19 mouse cellular contexts compared by ENCODE assay signal in the genomic region with DNA sequence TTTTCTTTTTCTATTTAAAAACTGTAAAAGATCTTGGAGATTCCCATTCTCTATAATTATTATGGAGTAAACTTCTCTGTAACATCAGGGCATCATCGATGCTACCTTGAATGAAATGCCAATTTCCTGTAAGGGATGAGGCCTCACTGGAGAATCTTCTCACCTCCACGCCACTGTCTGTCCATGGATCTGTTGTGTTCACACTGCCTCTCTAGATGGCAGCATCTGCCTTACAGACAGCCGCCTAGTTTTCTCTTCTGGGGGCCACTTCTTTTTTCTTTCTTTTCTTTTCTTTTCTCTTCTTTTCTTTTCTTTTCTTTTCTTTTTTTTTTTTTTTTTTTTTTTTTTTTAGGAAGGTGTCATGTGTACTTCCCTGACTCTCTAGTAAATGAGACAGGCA.
A peak's percentile ranks its signal among the peaks of the same experiment; 100 is the strongest.
DNase-seq lines count a peak whose midpoint lies in the region; ATAC-seq and TF ChIP-seq lines count a peak whose summit lies in the region.
"Had no signal": no experiment of that assay in that cellular context is flagged by ENCODE, and none has a peak within 500 bp of the region (broad histone marks: within the 10 kb centered on the region; RNA-seq: fewer than 3 reads in every experiment).

No protein-coding gene starts in this region.

- no peak overlapping the region for H3K27ac ChIP-seq in hindbrain, postnatal 0 days
- H3K27ac ChIP-seq in hindbrain, embryonic 12.5 days, result no peak overlapping the region
- H3K27ac ChIP-seq in kidney, embryonic 16.5 days (ENCODE audit: low read length), result no peak overlapping the region
- no peak overlapping the region for H3K27ac ChIP-seq in midbrain, embryonic 12.5 days (replicated peaks)
- H3K27ac ChIP-seq in midbrain, embryonic 16.5 days (ENCODE audit: low read length), result no peak overlapping the region
- H3K27ac ChIP-seq in cortical plate, adult 2 months (ENCODE audit: insufficient read depth, low read length), result no peak overlapping the region
- H3K27ac ChIP-seq: embryonic facial prominence, embryonic 10.5 days; hindbrain, embryonic 14.5 days; limb, embryonic 15.5 days; neural tube, embryonic 12.5 days had no signal

- no peaks in the 10 kb centered on the region for H3K27me3 ChIP-seq in hindbrain, postnatal 0 days (ENCODE audit: insufficient read depth, low read length)
- H3K27me3 ChIP-seq in hindbrain, embryonic 12.5 days, result no peaks in the 10 kb centered on the region
- H3K27me3 ChIP-seq in kidney, embryonic 16.5 days (ENCODE audit: insufficient read depth, low read length), result no peaks in the 10 kb centered on the region
- H3K27me3 ChIP-seq in midbrain, embryonic 12.5 days, result no peaks in the 10 kb centered on the region
- H3K27me3 ChIP-seq in midbrain, embryonic 16.5 days (ENCODE audit: control insufficient read depth, insufficient read depth, low read depth, low read length), result no peaks in the 10 kb centered on the region
- H3K27me3 ChIP-seq: heart, embryonic 12.5 days; limb, embryonic 15.5 days; megakaryocyte, embryonic 14.5 days; neural tube, embryonic 12.5 days had no signal

- no peak overlapping the region for H3K4me2 ChIP-seq in hindbrain, postnatal 0 days (ENCODE audit: low read depth, low read length)
- no peak overlapping the region for H3K4me2 ChIP-seq in hindbrain, embryonic 12.5 days (replicated peaks)
- H3K4me2 ChIP-seq in kidney, embryonic 16.5 days (replicated peaks; ENCODE audit: low read depth, low read length), result no peak overlapping the region
- H3K4me2 ChIP-seq in midbrain, embryonic 12.5 days (replicated peaks), result no peak overlapping the region
- no peak overlapping the region for H3K4me2 ChIP-seq in midbrain, embryonic 16.5 days (ENCODE audit: low read length)
- H3K4me2 ChIP-seq: heart, embryonic 12.5 days; hindbrain, embryonic 14.5 days; limb, embryonic 15.5 days; neural tube, embryonic 12.5 days had no signal

- H3K4me1 ChIP-seq in hindbrain, postnatal 0 days (ENCODE audit: insufficient read depth, low read length), result 0 out of 2 replicates have a peak, but pooled peaks cover 3% of the 10 kb centered on the region
- no peaks in the 10 kb centered on the region for H3K4me1 ChIP-seq in hindbrain, embryonic 12.5 days
- no peaks in the 10 kb centered on the region for H3K4me1 ChIP-seq in kidney, embryonic 16.5 days (ENCODE audit: insufficient read depth, low read length)
- H3K4me1 ChIP-seq in midbrain, embryonic 12.5 days, result 0 out of 2 replicates have a peak, but pooled peaks cover 4% of the 10 kb centered on the region
- no peaks in the 10 kb centered on the region for H3K4me1 ChIP-seq in midbrain, embryonic 16.5 days (ENCODE audit: control insufficient read depth, insufficient read depth, low read length)
- H3K4me1 ChIP-seq in cortical plate, adult 2 months (ENCODE audit: control insufficient read depth, insufficient read depth, low read length), result no peaks in the 10 kb centered on the region
- H3K4me1 ChIP-seq: heart, embryonic 12.5 days; limb, embryonic 15.5 days; megakaryocyte, embryonic 14.5 days; neural tube, embryonic 12.5 days had no signal

- H3K9ac ChIP-seq in hindbrain, postnatal 0 days (replicated peaks; ENCODE audit: low read length), result no peak overlapping the region
- H3K9ac ChIP-seq in hindbrain, embryonic 12.5 days, result no peak overlapping the region
- no peak overlapping the region for H3K9ac ChIP-seq in kidney, embryonic 16.5 days (replicated peaks; ENCODE audit: low read length)
- no peak overlapping the region for H3K9ac ChIP-seq in midbrain, embryonic 12.5 days (replicated peaks)
- no peak overlapping the region for H3K9ac ChIP-seq in midbrain, embryonic 16.5 days (ENCODE audit: low read depth, low read length)
- H3K9ac ChIP-seq: heart, embryonic 12.5 days; hindbrain, embryonic 14.5 days; limb, embryonic 15.5 days; neural tube, embryonic 12.5 days had no signal

- no peaks in the 10 kb centered on the region for H3K9me3 ChIP-seq in hindbrain, postnatal 0 days (ENCODE audit: low read length)
- H3K9me3 ChIP-seq in hindbrain, embryonic 12.5 days (replicated peaks), result no peaks in the 10 kb centered on the region
- no peaks in the 10 kb centered on the region for H3K9me3 ChIP-seq in kidney, embryonic 16.5 days (ENCODE audit: low read length)
- no peaks in the 10 kb centered on the region for H3K9me3 ChIP-seq in midbrain, embryonic 12.5 days
- H3K9me3 ChIP-seq in midbrain, embryonic 16.5 days (replicated peaks; ENCODE audit: control insufficient read depth, low read length, poor library complexity, severe bottlenecking), result no peaks in the 10 kb centered on the region
- H3K9me3 ChIP-seq: embryonic facial prominence, embryonic 10.5 days; heart, embryonic 12.5 days; limb, embryonic 15.5 days; megakaryocyte, embryonic 14.5 days; neural tube, embryonic 12.5 days had no signal

- no peak for TF ChIP-seq POLR2A in cortical plate, adult 2 months (IDR thresholded peaks at IDR 0.05; ENCODE audit: extremely low read depth, insufficient read depth, low read length)

- WGBS in hindbrain, postnatal 0 days, result 53% methylated on average over 3 of the region's 3 CpGs
- WGBS in hindbrain, embryonic 12.5 days, result 56% methylated on average over 3 of the region's 3 CpGs
- 56% methylated on average over 3 of the region's 3 CpGs for WGBS in kidney, embryonic 16.5 days
- 49% methylated on average over 3 of the region's 3 CpGs for WGBS in midbrain, embryonic 12.5 days
- whole genome bisulfite sequencing in midbrain, embryonic 16.5 days, result 45% methylated on average over 3 of the region's 3 CpGs

- ATAC-seq in hindbrain, postnatal 0 days, result no peak
- no peak for ATAC-seq in hindbrain, embryonic 12.5 days (ENCODE audit: low FRiP score)
- ATAC-seq in kidney, embryonic 16.5 days (ENCODE audit: low FRiP score, low TSS enrichment), result no peak
- ATAC-seq in midbrain, embryonic 12.5 days (ENCODE audit: low FRiP score, low read depth), result 0 out of 2 replicates have a peak, but pooled peaks have one; percentile 49
- ATAC-seq in midbrain, embryonic 16.5 days, result no peak
- ATAC-seq: intestine, embryonic 16.5 days had no signal

- H3K4me3 ChIP-seq in hindbrain, postnatal 0 days (ENCODE audit: low read length), result no peak overlapping the region
- H3K4me3 ChIP-seq in hindbrain, embryonic 12.5 days, result no peak overlapping the region
- H3K4me3 ChIP-seq in kidney, embryonic 16.5 days (ENCODE audit: low read length), result no peak overlapping the region
- no peak overlapping the region for H3K4me3 ChIP-seq in midbrain, embryonic 12.5 days
- H3K4me3 ChIP-seq in midbrain, embryonic 16.5 days (ENCODE audit: low read depth, low read length), result no peak overlapping the region
- H3K4me3 ChIP-seq in cortical plate, adult 2 months (ENCODE audit: insufficient read depth, low read length), result no peak overlapping the region
- H3K4me3 ChIP-seq: embryonic facial prominence, embryonic 10.5 days; heart, embryonic 12.5 days; limb, embryonic 15.5 days; megakaryocyte, embryonic 14.5 days; neural tube, embryonic 12.5 days had no signal

- TF ChIP-seq CTCF in hindbrain, postnatal 0 days (IDR thresholded peaks at IDR 0.05; ENCODE audit: low read depth), result peak; percentile 36
- 0 out of 2 replicates have a peak, but pooled peaks have one; percentile 8 for TF ChIP-seq CTCF in cortical plate, adult 2 months (IDR thresholded peaks at IDR 0.05; ENCODE audit: extremely low read depth, insufficient read depth, low read length)

- peak; percentile 7 for DNase-seq in hindbrain, postnatal 0 days (ENCODE audit: low spot score)
- DNase-seq in kidney, postnatal 25 days, result peak; percentile 32 to 58
- no peak for DNase-seq in cerebellum, postnatal 4 days (ENCODE audit: low spot score in 2 of 2)
- DNase-seq: B cell, adult 2 months; cerebellum, adult 9-10 months; lung, postnatal 14 days; thymus, postnatal 25 days had no signal

- no peaks in the 10 kb centered on the region for H3K36me3 ChIP-seq in hindbrain, postnatal 0 days (ENCODE audit: insufficient read depth, low read length)
- no peaks in the 10 kb centered on the region for H3K36me3 ChIP-seq in hindbrain, embryonic 12.5 days
- H3K36me3 ChIP-seq in kidney, embryonic 16.5 days (ENCODE audit: insufficient read depth, low read length), result no peaks in the 10 kb centered on the region
- no peaks in the 10 kb centered on the region for H3K36me3 ChIP-seq in midbrain, embryonic 12.5 days
- H3K36me3 ChIP-seq in midbrain, embryonic 16.5 days (ENCODE audit: control insufficient read depth, insufficient read depth, low read length), result no peaks in the 10 kb centered on the region
- H3K36me3 ChIP-seq: embryonic facial prominence, embryonic 10.5 days; heart, embryonic 12.5 days; limb, embryonic 15.5 days; neural tube, embryonic 12.5 days had no signal

Comparison
In these comparisons a context has a peak if more than half of its experiments do, and no peak if none do; other contexts are left out.
1. DNase-seq: peak in hindbrain, postnatal 0 days (single experiment) and kidney, postnatal 25 days (2 of 2); none in cerebellum, postnatal 4 days (0 of 2).